Mouse (Mus musculus) mouse trophoblast stem cell (cell line): ENCODE measurements around the gene Ttc24.

ENCODE experiments used
- in situ Hi-C, 2 experiments: fragments of 300-500 bp; cut with MseI, MboI; formaldehyde crosslinking; loops; 2 replicates in 1 of 2; 3 replicates in 1 of 2; pipeline ENCODE4 v1.15.1; 2025

Gene Ttc24

GRCm38 (mm10) chr3:88081345-88082223 is 3.5 kb upstream of the Ttc24 start, which contains the start of gene Iqgap3:
Iqgap3 (plus strand) TSS chr3:88081971.
- in situ Hi-C loops: no loop called here

GRCm38 (mm10) chr3:88077441-88077840 is 663 bp downstream of the Ttc24 start:
- in situ Hi-C loops: no loop called here

GRCm38 (mm10) chr3:88074766-88075165 is 3.3 kb downstream of the Ttc24 start:
- in situ Hi-C loops: loop anchor here (5.0 kb wide), 2 partner anchors 57 to 67 kb away; no protein-coding TSS in a partner anchor

- in situ Hi-C loops: loop anchor here (5.0 kb wide), 2 partner anchors 57 to 67 kb away; no protein-coding TSS in a partner anchor
Measured at GRCm38 (mm10) chr3:88074351-88074750, 3.8 kb downstream of the Ttc24 start.

GRCm38 (mm10) chr3:88073631-88074030 is 4.5 kb downstream of the Ttc24 start:
- in situ Hi-C loops: loop anchor here (5.0 kb wide), 2 partner anchors 56 to 66 kb away; no protein-coding TSS in a partner anchor

GRCm38 (mm10) chr3:88071783-88072182 is 6.3 kb downstream of the Ttc24 start:
- in situ Hi-C loops: loop anchor here (5.0 kb wide), 2 partner anchors 54 to 64 kb away; no protein-coding TSS in a partner anchor

- in situ Hi-C loops: no loop called here
Measured at GRCm38 (mm10) chr3:88068386-88068785, 9.7 kb downstream of the Ttc24 start.

- in situ Hi-C loops: no loop called here
Measured at GRCm38 (mm10) chr3:88057902-88058696, 20.0 kb downstream of the Ttc24 start, which contains the start of gene Naxe. Naxe (minus strand) TSS chr3:88058495.

GRCm38 (mm10) chr3:88057030-88057429 is 21.1 kb downstream of the Ttc24 start:
- in situ Hi-C loops: no loop called here

GRCm38 (mm10) chr3:88049532-88049931 is 28.6 kb downstream of the Ttc24 start:
- in situ Hi-C loops: no loop called here

GRCm38 (mm10) chr3:88042661-88043421 is 35.3 kb downstream of the Ttc24 start, which contains the start of gene Gpatch4:
Gpatch4 (plus strand) TSS chr3:88043108.
- in situ Hi-C loops: no loop called here

GRCm38 (mm10) chr3:88035561-88036293 is 42.4 kb downstream of the Ttc24 start:
- in situ Hi-C loops: no loop called here

GRCm38 (mm10) chr3:88033506-88033905 is 44.6 kb downstream of the Ttc24 start:
- in situ Hi-C loops: no loop called here

- in situ Hi-C loops: no loop called here
Measured at GRCm38 (mm10) chr3:88030608-88031395, 47.3 kb downstream of the Ttc24 start.

- in situ Hi-C loops: no loop called here
Measured at GRCm38 (mm10) chr3:88027434-88028186, 50.5 kb downstream of the Ttc24 start, which contains the start of gene Hapln2. Hapln2 (minus strand) TSS chr3:88027583.

- in situ Hi-C loops: no loop called here
Measured at GRCm38 (mm10) chr3:88026823-88027222, 51.3 kb downstream of the Ttc24 start.

GRCm38 (mm10) chr3:88023192-88024074 is 54.7 kb downstream of the Ttc24 start:
- in situ Hi-C loops: no loop called here
